Mouse (Mus musculus) stomach, embryonic 16.5 days (tissue): Measurements from ENCODE around the gene Tmem102. TPM values are rescaled to one million over a fixed set of nuclear protein-coding genes. Genes with fewer than 3 reads are reported as not detected.

Experiments used
- ATAC-seq: fragments of 200-750 bp; cut with Nextera tagmentation; 2 replicates; pipeline ENCODE4 v1.8.0; 2017; ENCODE audit warnings: moderate number of reproducible peaks, moderate TSS enrichment; ENCODE audit not compliant: insufficient read depth, low FRiP score
- H3K27ac ChIP-seq: fragments of 300-500 bp; sonication (generic); 2 replicates; pipeline ENCODE4 v1.5.1; 2014; ENCODE audit warnings: low read length
- H3K27me3 ChIP-seq: fragments of 300-500 bp; sonication (generic); 2 replicates; pipeline ENCODE4 v1.6.1; 2014; ENCODE audit warnings: low read length, control low read depth, mixed read lengths; ENCODE audit not compliant: control insufficient read depth, insufficient read depth
- H3K36me3 ChIP-seq: fragments of 300-500 bp; sonication (generic); 2 replicates; pipeline ENCODE4 v1.6.1; 2014; ENCODE audit warnings: low read length; ENCODE audit not compliant: control insufficient read depth, insufficient read depth
- H3K4me1 ChIP-seq: fragments of 300-500 bp; sonication (generic); 2 replicates; pipeline ENCODE4 v1.6.1; 2014; ENCODE audit warnings: low read length, control low read depth, mixed read lengths; ENCODE audit not compliant: control insufficient read depth, insufficient read depth
- H3K4me2 ChIP-seq: fragments of 300-500 bp; sonication (generic); 2 replicates; pipeline ENCODE4 v1.6.1; 2014; ENCODE audit warnings: low read depth, low read length, mixed read lengths
- H3K4me3 ChIP-seq: fragments of 300-500 bp; sonication (generic); replicated peaks from 2 replicates; pipeline ENCODE4 v1.5.1; 2014; ENCODE audit warnings: mild to moderate bottlenecking, low read length
- H3K9ac ChIP-seq: fragments of 300-500 bp; sonication (generic); 2 replicates; pipeline ENCODE4 v1.6.1; 2014; ENCODE audit warnings: low read length
- H3K9me3 ChIP-seq: fragments of 300-500 bp; sonication (generic); replicated peaks from 2 replicates; pipeline ENCODE4 v1.6.1; 2016; ENCODE audit warnings: low read length, control low read depth; ENCODE audit not compliant: control insufficient read depth
- WGBS: fragments of 180-500 bp; shearing (Covaris S2); extraction: QIAGEN DNeasy Blood & Tissue Kit; methylation state at CpG from one replicate; pipeline ENCODE4 v1.1.7; 2014; 5-methylcytosine and 5-hydroxymethylcytosine counted together
- polyA plus RNA-seq: library from polyadenylated mRNA; unstranded; fragments of >200 nt; fragmentation: Nextera tagmentation; extraction: Ambion mirVana; gene quantifications from 2 replicates; pipeline ENCODE4 v1.2.1, GENCODE M21; 2015

The Tmem102 gene
- polyA plus RNA-seq, 1 experiment from 2014 or later, result 14.2 TPM

DNA sequence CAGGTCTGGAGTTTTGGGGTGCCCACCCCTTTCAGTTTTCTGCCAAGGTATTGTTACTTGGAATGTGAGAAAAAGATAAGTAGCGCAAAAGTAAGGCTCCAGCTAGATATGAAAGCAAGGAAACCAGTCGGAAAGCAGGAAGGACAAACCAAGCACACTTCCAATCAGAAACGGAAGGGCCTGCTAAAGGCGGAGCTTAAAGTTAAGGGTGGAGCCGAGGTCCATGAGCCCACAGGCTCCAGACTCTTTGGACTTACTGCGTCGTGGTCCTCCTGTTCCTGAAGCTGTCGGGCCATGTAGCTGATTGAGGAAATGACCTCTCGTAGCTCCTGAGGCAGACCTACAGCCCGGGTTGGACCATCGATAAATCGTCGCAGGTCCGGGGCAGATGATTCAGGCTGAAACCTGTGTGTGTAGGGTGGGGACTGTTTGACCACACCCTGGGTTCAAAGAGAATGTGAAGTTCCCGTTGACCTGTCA, 20.6 kb downstream of the Tmem102 start:
- peak; percentile 59 for ATAC-seq
- Histone ChIP-seq H3K4me3 (peak overlapping the region; percentile 35), H3K9me3 (no peaks in the 10 kb centered on the region), H3K4me2 (peak overlapping the region; percentile 53), H3K9ac (peak overlapping the region; percentile 54; the same call in 1 of the 2 replicates), H3K4me1 (0 out of 2 replicates have a peak, but pooled peaks cover 4% of the 10 kb centered on the region), H3K36me3 (no peaks in the 10 kb centered on the region), H3K27ac (peak overlapping the region; percentile 43; the same call in 1 of the 2 replicates), H3K27me3 (no peaks in the 10 kb centered on the region)
- 26% methylated on average over 15 of the region's 15 CpGs for WGBS

DNA sequence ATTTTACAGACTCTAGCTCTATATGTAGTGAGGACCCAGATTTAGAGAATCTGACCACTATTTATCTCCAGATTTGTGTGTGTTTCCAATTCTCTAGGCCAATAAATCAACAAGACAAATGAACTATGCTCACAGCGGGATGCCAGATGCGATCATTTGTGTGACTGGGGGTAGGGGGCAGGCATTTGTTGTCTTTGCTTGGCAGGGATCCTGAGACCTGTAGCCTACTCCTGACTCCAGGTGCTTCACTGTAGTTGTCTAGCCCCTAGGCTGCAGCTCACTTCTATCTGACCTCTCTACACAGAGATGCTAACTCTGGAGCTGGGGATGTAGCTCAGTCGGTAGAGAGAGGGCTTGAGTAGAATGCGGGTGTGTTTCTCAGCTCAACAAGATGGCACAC, 23.6 kb downstream of the Tmem102 start:
- Histone ChIP-seq H3K27me3 (no peaks in the 10 kb centered on the region), H3K36me3 (no peaks in the 10 kb centered on the region), H3K4me3 (no peak overlapping the region), H3K4me1 (0 out of 2 replicates have a peak, but pooled peaks cover 4% of the 10 kb centered on the region), H3K9me3 (no peaks in the 10 kb centered on the region), H3K4me2 (no peak overlapping the region), H3K9ac (no peak overlapping the region), H3K27ac (no peak overlapping the region)
- no peak for ATAC-seq
- 28% methylated on average over 4 of the region's 4 CpGs for WGBS

GRCm38 (mm10) chr11:69778985-69779384, 26.4 kb downstream of the Tmem102 start:
- Histone ChIP-seq H3K4me3 (no peak overlapping the region), H3K27me3 (no peaks in the 10 kb centered on the region), H3K9ac (no peak overlapping the region), H3K27ac (no peak overlapping the region), H3K4me2 (no peak overlapping the region), H3K4me1 (no peaks in the 10 kb centered on the region), H3K9me3 (no peaks in the 10 kb centered on the region), H3K36me3 (no peaks in the 10 kb centered on the region)
- no peak for ATAC-seq
- WGBS, result 56% methylated on average over 7 of the region's 7 CpGs

- Histone ChIP-seq H3K36me3 (no peaks in the 10 kb centered on the region), H3K27me3 (no peaks in the 10 kb centered on the region), H3K9me3 (no peaks in the 10 kb centered on the region), H3K4me1 (no peaks in the 10 kb centered on the region), H3K4me3 (no peak overlapping the region), H3K9ac (no peak overlapping the region), H3K27ac (no peak overlapping the region), H3K4me2 (no peak overlapping the region)
- no peak for ATAC-seq
- WGBS, result 67% methylated on average over 23 of the region's 23 CpGs
These were observed 27.0 kb downstream of the Tmem102 start for GRCm38 (mm10) chr11:69778258-69778982.

DNA sequence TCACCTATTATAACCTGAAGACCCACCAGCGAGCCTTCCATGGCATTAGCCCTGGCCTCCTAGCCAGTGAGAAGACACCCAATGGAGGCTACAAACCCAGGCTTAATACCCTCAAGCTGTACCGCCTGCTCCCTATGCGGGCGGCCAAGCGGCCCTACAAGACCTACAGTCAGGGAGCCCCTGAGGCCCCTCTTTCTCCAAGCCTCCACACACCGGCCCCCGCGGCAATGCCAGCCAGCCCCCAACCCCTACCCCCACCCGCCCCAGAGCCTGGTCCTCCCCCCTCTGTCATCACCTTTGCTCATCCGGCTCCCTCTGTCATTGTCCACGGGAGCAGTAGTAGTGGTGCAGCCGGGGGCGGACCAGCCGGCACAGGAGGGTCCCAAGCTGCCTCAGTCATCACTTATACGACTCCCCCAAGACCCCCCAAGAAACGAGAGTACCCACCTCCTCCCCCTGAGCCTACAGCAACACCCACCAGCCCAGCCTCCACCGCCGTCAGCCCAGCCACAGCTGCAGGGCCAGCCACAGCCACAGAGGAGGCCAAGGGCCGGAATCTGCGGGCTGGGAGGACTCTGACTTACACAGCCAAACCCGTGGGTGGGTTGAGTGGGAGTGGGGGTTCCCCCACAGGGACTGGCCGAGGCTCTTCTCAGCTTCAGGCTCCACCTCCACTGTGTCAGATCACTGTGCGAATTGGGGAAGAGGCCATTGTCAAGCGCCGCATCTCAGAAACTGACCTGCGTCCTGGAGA, 27.7 kb downstream of the Tmem102 start:
- Histone ChIP-seq H3K36me3 (no peaks in the 10 kb centered on the region), H3K4me1 (no peaks in the 10 kb centered on the region), H3K27me3 (no peaks in the 10 kb centered on the region), H3K9me3 (no peaks in the 10 kb centered on the region), H3K4me2 (no peak overlapping the region), H3K9ac (no peak overlapping the region), H3K4me3 (no peak overlapping the region), H3K27ac (no peak overlapping the region)
- 65% methylated on average over 26 of the region's 26 CpGs for WGBS
- peak; percentile 5; the same call in 1 of the 2 replicates for ATAC-seq

GRCm38 (mm10) chr11:69776488-69776887, 28.9 kb downstream of the Tmem102 start:
- Histone ChIP-seq H3K4me2 (no peak overlapping the region), H3K9ac (no peak overlapping the region), H3K36me3 (no peaks in the 10 kb centered on the region), H3K27me3 (no peaks in the 10 kb centered on the region), H3K9me3 (no peaks in the 10 kb centered on the region), H3K4me3 (no peak overlapping the region), H3K4me1 (no peaks in the 10 kb centered on the region), H3K27ac (no peak overlapping the region)
- no peak for ATAC-seq
- WGBS, result 81% methylated on average over 20 of the region's 20 CpGs

DNA sequence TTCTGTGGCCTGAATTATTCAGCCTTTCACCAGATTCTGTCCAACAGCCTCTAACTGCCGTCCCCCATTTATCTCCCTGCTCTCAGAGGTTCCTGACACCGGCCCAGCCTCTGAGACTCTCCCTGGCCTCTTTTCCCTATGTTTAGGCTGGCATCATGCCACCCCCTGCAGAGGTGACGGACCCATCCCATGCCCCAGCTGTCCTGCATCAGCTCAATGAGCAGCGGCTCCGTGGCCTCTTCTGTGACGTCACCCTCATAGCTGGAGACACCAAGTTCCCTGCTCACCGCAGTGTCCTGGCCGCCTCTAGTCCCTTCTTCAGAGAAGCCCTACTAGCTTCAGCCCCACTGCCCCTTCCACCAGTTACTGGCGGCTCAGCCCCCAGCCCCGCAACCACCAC, 29.7 kb downstream of the Tmem102 start:
- no peaks in the 10 kb centered on the region for H3K27me3 ChIP-seq
- no peaks in the 10 kb centered on the region for H3K36me3 ChIP-seq
- no peak overlapping the region for H3K4me2 ChIP-seq
- H3K4me1 ChIP-seq, result no peaks in the 10 kb centered on the region
- H3K27ac ChIP-seq, result no peak overlapping the region
- H3K4me3 ChIP-seq, result no peak overlapping the region
- WGBS, result 61% methylated on average over 10 of the region's 10 CpGs
- H3K9me3 ChIP-seq, result no peaks in the 10 kb centered on the region
- H3K9ac ChIP-seq, result no peak overlapping the region
- no peak for ATAC-seq

DNA sequence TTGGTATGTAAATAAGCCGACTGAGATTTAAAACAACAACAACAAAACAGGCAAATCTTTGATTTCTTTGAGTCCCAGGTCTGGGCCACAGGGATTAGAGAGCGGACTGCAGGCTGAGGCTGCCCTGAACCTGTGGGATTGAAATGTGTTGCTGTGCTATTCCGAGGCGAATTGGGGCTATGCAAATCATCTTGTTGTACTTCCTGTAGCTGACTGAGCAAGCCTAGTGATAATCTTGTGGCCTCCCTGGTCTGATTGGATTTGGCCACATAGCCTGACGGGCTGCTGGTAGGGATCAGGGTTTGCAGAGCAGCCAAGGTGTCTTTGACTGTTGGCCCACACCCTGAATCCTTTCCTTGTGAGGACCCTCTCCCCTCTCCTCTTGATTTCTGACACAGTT, 30.5 kb downstream of the Tmem102 start:
- no peak for ATAC-seq
- H3K4me2 ChIP-seq, result no peak overlapping the region
- H3K4me1 ChIP-seq, result no peaks in the 10 kb centered on the region
- H3K36me3 ChIP-seq, result no peaks in the 10 kb centered on the region
- WGBS, result 72% methylated on average over 5 of the region's 5 CpGs
- no peak overlapping the region for H3K27ac ChIP-seq
- no peaks in the 10 kb centered on the region for H3K27me3 ChIP-seq
- H3K9ac ChIP-seq, result no peak overlapping the region
- H3K4me3 ChIP-seq, result no peak overlapping the region
- no peaks in the 10 kb centered on the region for H3K9me3 ChIP-seq

GRCm38 (mm10) chr11:69767625-69767909, 37.9 kb downstream of the Tmem102 start:
- WGBS, result 40% methylated on average over 4 of the region's 4 CpGs
- Histone ChIP-seq H3K4me1 (peaks cover 23% of the 10 kb centered on the region), H3K9ac (peak overlapping the region; percentile 97; the same call in 1 of the 2 replicates), H3K4me3 (0 out of 2 replicates have a peak overlapping the region, but pooled peaks have one; percentile 76), H3K9me3 (no peaks in the 10 kb centered on the region), H3K27me3 (no peaks in the 10 kb centered on the region), H3K27ac (peak overlapping the region; percentile 89), H3K4me2 (peak overlapping the region; percentile 78), H3K36me3 (no peaks in the 10 kb centered on the region)
- no peak for ATAC-seq
